Mouse (Mus musculus) T-helper 17 cell (primary cell): ENCODE measurements around the gene Spocd1.

Source experiments
- in situ Hi-C, 2 experiments: fragments of 300-600 bp; cut with MboI, MseI; formaldehyde crosslinking; loops; 1 replicate in 1 of 2; 2 replicates in 1 of 2; pipeline ENCODE4 v1.15.1; 2025; ENCODE audit warnings: high pct_unique_total_duplicates in 2 of 2

Gene Spocd1

DNA sequence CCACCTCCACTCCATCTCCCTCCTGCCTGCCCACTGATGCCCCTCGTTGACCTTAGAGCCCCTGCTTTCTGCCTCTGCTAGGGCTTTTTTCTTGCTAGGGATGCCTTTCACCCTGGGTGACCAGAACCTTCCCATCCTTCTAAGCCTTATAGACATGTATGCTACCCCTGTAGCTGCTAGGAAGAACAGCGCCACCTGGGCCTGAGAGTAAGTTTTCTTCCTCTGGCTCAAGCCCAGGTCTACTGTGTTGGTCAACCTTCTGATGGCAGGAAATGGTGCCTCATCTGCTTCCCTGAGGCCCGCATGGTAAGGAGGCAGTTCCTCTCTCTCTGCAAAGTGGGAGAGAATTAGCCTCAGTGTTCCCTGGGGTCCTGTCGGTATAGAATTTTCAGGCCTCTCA, 67.0 kb downstream of the Spocd1 start:
- in situ Hi-C loops, result loop anchor here in 1 of 2 experiments (25.0 kb wide), 1 partner anchor 516 kb away; no protein-coding TSS in a partner anchor

DNA sequence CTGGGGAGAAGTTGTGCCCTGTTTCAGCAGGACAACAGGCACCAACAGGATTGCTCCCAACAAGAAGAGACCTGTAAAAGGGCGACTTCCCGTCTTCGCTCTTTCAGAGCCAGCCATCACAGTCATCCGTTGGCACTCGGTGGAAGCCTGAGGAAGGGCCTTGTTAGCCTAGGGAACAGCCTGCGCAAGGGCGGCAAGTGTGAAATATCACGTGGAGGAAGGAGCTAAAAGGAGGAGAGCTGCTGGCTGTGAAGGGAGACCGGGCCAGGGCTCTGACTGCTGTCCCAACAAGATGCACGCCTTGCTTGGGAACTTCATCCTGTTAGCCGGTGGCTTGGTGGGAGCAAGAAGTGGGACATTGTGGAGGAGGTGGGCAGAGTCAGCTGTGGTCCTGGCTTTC, 69.1 kb downstream of the Spocd1 start:
- in situ Hi-C loops, result loop anchor here in 1 of 2 experiments (25.0 kb wide), 1 partner anchor 514 kb away; no protein-coding TSS in a partner anchor

DNA sequence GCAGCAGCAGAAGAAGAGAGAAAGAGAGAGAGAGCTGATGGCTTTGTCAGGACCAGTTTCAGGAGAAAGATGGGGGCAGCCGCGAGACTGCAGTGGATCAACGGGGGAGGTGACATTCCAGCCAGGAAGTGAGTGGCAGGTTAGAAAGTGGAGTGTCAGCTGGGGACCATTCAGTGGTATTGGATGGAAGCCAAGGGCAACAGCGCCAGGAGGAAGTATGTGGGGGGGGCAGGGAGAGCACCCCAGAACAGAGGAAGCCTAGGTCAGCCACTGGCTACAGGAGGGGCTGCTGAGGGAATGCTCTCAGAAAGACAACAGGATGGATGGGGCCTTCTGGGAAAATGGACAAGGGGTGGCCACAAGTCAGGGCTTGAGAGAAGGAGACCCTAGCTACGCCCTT, 72.7 kb downstream of the Spocd1 start:
- in situ Hi-C loops, result no loop called here

DNA sequence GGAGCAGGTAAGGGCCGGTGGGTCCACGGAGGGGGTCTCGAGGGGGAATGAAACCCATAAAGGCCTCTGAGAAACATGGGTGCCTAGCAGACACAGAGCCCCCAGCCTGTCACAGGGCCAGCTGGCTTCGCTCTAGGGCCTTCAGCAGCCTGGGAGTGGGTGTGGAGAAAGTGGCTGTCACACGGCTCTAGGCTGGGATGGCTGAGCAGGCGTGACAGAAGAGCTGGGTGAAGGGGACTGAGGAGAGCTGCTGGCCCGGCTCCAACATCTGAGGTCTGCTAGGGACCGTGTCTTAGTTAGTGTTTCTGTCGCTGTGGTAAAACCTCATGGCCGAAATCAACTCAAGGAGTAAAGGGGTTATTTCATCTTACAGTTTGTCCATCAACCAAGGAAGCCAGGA, 73.1 kb downstream of the Spocd1 start:
- in situ Hi-C loops, result no loop called here

DNA sequence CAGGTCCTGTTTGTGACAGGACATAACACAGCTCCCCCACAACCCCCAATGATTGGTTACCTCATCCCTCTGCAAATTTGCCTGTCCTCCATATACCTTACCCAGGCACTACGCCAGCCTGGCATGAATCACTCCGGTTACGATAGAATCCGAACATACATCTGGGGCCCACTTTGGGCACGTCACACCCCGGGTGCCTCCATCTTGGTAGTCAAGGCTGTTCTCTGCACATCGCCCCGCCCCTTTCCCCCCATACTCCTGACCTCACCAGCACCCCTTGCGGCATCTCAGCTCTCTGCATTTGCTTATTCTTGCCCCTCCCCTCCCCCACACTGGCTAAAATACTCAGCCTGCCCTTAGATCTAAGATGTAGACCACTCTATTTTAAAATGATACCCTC, 76.5 kb downstream of the Spocd1 start:
- in situ Hi-C loops, result no loop called here

DNA sequence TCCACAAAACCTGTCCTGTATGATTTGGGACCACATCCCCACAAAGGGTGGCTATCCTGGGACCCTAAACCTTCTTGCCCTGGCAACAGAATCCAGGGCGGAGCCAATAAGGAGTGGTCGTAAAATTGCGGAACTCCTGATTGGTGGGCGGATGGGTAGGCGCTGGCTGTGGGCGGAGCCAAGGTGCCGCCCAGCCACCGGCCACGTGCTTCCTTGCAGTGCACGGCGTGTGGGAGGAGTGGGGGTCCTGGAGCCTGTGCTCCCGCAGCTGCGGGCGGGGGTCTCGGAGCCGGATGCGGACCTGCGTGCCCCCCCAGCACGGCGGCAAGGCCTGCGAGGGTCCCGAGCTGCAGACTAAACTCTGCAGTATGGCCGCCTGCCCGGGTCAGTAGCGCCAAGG, 77.5 kb downstream of the Spocd1 start:
- in situ Hi-C loops, result no loop called here
